Mouse (Mus musculus): Measurements from ENCODE around the gene Fam25c. TPM values are rescaled to one million over a fixed set of nuclear protein-coding genes. Genes with fewer than 3 reads are reported as not detected.

Fam25c gene
- total RNA-seq (2015; ENCODE audit: low replicate concordance) (not detected in 2 replicates), total RNA-seq (2017; ENCODE audit: low replicate concordance) (not detected in 2 replicates)

DNA sequence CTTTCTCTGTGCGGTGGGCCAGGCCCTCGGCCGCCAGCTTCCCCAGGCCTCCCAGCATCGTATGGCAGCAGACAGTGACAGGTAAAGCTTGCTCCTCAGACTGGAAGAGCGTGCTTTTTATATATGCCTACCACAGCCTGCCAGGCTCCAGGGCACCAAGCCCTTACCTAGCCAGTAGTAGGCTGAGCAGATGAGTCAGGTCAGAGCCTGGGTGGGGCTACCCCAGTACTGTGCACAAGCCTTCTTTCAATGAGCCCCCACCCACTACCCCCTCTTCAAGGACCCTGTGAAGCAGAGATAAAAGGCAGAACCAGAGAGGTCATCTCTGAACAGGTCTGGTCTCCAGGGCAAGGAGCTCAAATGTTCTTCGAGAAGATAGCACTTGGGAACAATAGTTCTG lies at the start of gene Fam25c:
Gene Fam25c, minus strand, starts transcription at position 133 of the 400 bp plus-strand sequence.
- ATAC-seq (replicated peaks; ENCODE audit: low FRiP score, poor library complexity, severe bottlenecking) = no peak

GRCm38 (mm10) chr14:34403424-34403823 lies 48.2 kb upstream of the Fam25c start:
- no peak for ATAC-seq (replicated peaks; ENCODE audit: low FRiP score, poor library complexity, severe bottlenecking)

DNA sequence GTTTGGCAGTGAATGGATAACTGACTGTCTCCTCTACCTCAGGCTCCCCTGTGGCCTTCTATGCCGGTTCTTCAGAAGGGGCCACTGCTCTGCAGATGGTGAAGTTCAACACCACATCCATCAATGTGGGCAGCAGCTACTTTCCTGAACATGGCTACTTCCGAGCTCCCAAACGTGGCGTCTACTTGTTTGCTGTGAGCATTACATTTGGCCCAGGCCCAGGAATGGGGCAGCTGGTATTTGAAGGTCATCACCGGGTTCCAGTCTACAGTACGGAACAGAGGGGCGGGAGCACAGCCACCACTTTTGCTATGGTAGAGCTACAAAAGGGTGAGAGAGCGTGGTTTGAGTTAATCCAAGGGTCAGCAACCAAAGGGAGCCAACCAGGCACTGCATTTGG lies 47.6 kb upstream of the Fam25c start:
- ATAC-seq (replicated peaks; ENCODE audit: low FRiP score, poor library complexity, severe bottlenecking) = no peak

- ATAC-seq (replicated peaks; ENCODE audit: low FRiP score, poor library complexity, severe bottlenecking) = peak; percentile 80
These were observed 45.9 kb upstream of the Fam25c start for GRCm38 (mm10) chr14:34401135-34401534.

DNA sequence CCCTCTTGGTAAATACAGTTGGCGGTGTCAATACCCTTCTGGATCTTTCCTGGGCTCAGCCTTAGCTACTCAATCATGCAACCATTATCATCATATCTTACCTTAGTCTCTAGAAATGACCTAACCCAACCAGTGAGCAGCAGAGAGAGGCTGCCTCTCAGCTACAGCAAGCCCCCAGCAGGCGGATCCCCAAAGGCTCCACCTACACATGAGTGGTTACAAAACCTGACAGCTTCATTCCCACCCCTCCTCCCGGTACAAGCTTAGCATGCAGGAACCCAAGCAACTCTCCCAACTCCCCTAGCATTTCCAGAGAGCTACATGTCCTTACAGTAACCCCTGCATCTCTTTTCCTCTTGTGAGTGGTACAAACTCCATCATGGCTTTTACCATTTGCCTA lies 44.8 kb upstream of the Fam25c start:
- no peak for ATAC-seq (replicated peaks; ENCODE audit: low FRiP score, poor library complexity, severe bottlenecking)

- no peak for ATAC-seq (replicated peaks; ENCODE audit: low FRiP score, poor library complexity, severe bottlenecking)
These were observed 44.1 kb upstream of the Fam25c start for GRCm38 (mm10) chr14:34399301-34399700.

- ATAC-seq (replicated peaks; ENCODE audit: low FRiP score, poor library complexity, severe bottlenecking) = no peak
These were observed 43.7 kb upstream of the Fam25c start for GRCm38 (mm10) chr14:34398901-34399300.

DNA sequence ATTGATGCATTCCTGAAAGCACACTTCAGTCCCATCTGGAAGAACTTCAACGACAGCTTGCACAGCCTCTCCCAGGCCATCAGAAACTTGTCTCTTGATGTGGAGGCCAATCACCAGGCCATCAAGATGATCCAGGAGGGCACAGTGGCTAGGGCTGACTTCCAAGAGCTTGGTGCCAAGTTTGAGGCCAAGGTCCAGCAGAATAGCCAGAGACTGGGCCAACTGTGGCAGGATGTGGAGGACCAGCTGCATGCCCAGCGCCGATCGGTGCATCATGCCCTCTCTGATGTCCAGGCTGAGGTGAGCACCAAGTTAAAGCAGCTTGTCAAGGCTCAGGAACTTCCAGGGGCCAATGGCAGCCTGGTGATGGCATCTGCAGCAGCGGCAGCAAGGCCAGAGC lies 42.6 kb upstream of the Fam25c start:
- ATAC-seq (replicated peaks; ENCODE audit: low FRiP score, poor library complexity, severe bottlenecking) = no peak

DNA sequence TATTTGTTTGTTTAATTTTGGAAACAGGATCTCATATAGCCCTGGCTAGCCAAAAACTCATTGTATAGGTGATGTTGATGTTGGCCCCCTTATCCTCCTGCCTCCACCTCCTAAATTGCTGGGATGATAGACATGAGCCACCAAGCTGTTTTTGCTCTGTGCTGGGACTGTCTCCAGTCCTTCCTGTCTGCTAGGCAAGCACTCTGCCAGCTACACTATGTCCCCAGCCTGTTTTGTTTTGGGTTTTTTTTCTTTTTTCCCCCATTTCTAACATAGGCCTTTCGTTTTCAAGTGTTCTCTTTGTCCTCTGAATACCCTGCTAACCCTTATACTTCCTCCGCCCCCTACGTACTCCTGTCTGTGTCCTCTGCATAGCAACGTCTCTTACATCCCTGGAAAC lies 38.1 kb upstream of the Fam25c start:
- no peak for ATAC-seq (replicated peaks; ENCODE audit: low FRiP score, poor library complexity, severe bottlenecking)

- ATAC-seq (replicated peaks; ENCODE audit: low FRiP score, poor library complexity, severe bottlenecking) = no peak
These were observed 27.9 kb upstream of the Fam25c start for GRCm38 (mm10) chr14:34382921-34383704.

GRCm38 (mm10) chr14:34378560-34379331 lies 23.5 kb upstream of the Fam25c start:
- no peak for ATAC-seq (replicated peaks; ENCODE audit: low FRiP score, poor library complexity, severe bottlenecking)

GRCm38 (mm10) chr14:34377121-34377520 lies 21.9 kb upstream of the Fam25c start:
- ATAC-seq (replicated peaks; ENCODE audit: low FRiP score, poor library complexity, severe bottlenecking) = no peak

GRCm38 (mm10) chr14:34375941-34376340 lies 20.7 kb upstream of the Fam25c start:
- no peak for ATAC-seq (replicated peaks; ENCODE audit: low FRiP score, poor library complexity, severe bottlenecking)

- ATAC-seq (replicated peaks; ENCODE audit: low FRiP score, poor library complexity, severe bottlenecking) = no peak
These were observed 20.2 kb upstream of the Fam25c start, which contains the start of gene Mmrn2 for GRCm38 (mm10) chr14:34375415-34375904. Gene Mmrn2, plus strand, starts transcription at chr14:34375465.

GRCm38 (mm10) chr14:34374577-34374976 lies 19.3 kb upstream of the Fam25c start, which contains the start of gene Sncg:
Gene Sncg, minus strand, starts transcription at chr14:34374789.
- ATAC-seq (replicated peaks; ENCODE audit: low FRiP score, poor library complexity, severe bottlenecking) = no peak

DNA sequence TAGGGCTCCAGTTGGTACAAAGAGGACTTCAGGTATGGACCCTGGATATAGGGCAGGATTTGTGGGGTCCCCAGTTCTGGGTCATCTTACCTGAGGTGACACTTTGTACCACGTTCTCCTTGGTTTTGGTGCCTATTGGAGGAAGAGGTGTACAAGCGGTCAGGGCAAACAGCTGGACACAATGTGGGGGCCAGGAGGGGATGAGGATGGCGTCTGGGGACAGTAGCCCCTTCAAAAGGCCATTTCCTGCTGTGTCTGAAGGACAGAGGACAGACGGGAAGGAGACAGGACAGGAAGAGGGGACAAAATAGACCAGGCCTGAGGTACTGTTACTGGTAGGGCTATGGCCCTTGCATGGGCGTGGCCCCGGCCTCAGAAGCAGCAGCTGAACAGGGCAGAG lies 18.3 kb upstream of the Fam25c start:
- ATAC-seq (replicated peaks; ENCODE audit: low FRiP score, poor library complexity, severe bottlenecking) = no peak

DNA sequence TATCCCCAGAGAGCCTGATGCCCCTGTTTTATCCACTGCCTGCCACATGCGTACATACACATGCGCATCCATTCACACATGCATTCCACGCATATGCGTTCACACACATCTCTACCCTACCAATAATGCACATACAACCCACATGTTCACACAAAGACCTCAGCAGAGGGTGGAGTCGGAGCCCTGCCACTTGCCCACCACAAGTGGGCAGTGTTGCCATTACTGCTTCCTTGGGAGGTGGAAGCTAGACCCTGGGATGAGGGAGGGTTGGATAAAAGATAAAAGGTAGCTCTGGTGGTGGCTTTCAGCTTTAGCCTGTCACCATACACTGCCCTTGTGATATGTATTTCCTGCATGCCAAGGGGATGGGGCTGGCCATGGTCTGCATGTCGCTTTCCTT lies 17.4 kb upstream of the Fam25c start:
- no peak for ATAC-seq (replicated peaks; ENCODE audit: low FRiP score, poor library complexity, severe bottlenecking)

- ATAC-seq (replicated peaks; ENCODE audit: low FRiP score, poor library complexity, severe bottlenecking) = peak; percentile 35; the same call in 1 of the 2 replicates
These were observed 16.5 kb upstream of the Fam25c start for GRCm38 (mm10) chr14:34371763-34372162.

- no peak for ATAC-seq (replicated peaks; ENCODE audit: low FRiP score, poor library complexity, severe bottlenecking)
These were observed 15.7 kb upstream of the Fam25c start for GRCm38 (mm10) chr14:34370921-34371320.

GRCm38 (mm10) chr14:34370203-34370602 lies 15.0 kb upstream of the Fam25c start:
- no peak for ATAC-seq (replicated peaks; ENCODE audit: low FRiP score, poor library complexity, severe bottlenecking)

DNA sequence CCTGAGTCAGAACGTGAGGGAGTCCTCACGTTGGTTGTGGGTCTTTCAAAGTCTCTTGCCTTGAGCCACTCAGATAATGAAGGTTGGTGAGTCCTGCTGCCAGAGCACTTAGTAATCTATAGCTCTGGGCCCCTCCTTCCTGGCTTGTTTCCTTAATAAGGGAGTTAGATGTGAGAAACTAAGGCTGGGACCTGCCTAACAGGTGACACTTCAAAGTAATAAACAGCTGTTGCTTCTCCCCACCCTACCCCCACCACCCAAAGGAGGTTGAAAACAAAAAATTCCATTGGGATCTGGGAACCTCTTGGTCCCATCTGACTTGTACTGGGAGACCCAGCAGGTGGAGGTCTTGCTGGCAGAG lies 9.9 kb upstream of the Fam25c start:
- ATAC-seq (replicated peaks; ENCODE audit: low FRiP score, poor library complexity, severe bottlenecking) = no peak

All from erythroblast, adult 5-6 weeks (primary cell).